Mouse (Mus musculus) hindbrain, postnatal 0 days (tissue): Measurements from ENCODE around the gene Polr1d. TPM values are rescaled to one million over a fixed set of nuclear protein-coding genes. Genes with fewer than 3 reads are reported as not detected.

Experiments
- ATAC-seq: fragments of 200-750 bp; cut with Nextera tagmentation; 2 replicates; pipeline ENCODE4 v1.8.0; 2017; ENCODE audit warnings: mild to moderate bottlenecking, moderate TSS enrichment, moderate library complexity
- DNase-seq: peaks from one replicate; pipeline ENCODE4 v3.0.0-alpha.2; 2015; ENCODE audit warnings: low spot score
- H3K27ac ChIP-seq: fragments of 300-500 bp; sonication (generic); 2 replicates; pipeline ENCODE4 v1.5.1; 2014; ENCODE audit warnings: mild to moderate bottlenecking
- H3K27me3 ChIP-seq: fragments of 300-500 bp; sonication (generic); 2 replicates; pipeline ENCODE4 v1.6.1; 2014; ENCODE audit warnings: low read length, mixed read lengths; ENCODE audit not compliant: insufficient read depth
- H3K36me3 ChIP-seq: fragments of 300-500 bp; sonication (generic); 2 replicates; pipeline ENCODE4 v1.6.1; 2014; ENCODE audit warnings: low read length, mixed read lengths; ENCODE audit not compliant: insufficient read depth
- H3K4me1 ChIP-seq: fragments of 300-500 bp; sonication (generic); 2 replicates; pipeline ENCODE4 v1.6.1; 2014; ENCODE audit warnings: antibody characterized with exemption, low read length, mixed read lengths; ENCODE audit not compliant: insufficient read depth
- H3K4me2 ChIP-seq: fragments of 300-500 bp; sonication (generic); 2 replicates; pipeline ENCODE4 v1.6.1; 2014; ENCODE audit warnings: low read depth, mild to moderate bottlenecking, low read length, moderate library complexity, mixed read lengths
- H3K4me3 ChIP-seq: fragments of 300-500 bp; sonication (generic); 2 replicates; pipeline ENCODE4 v1.5.1; 2014; ENCODE audit warnings: low read length
- H3K9ac ChIP-seq: fragments of 300-500 bp; sonication (generic); replicated peaks from 2 replicates; pipeline ENCODE4 v1.6.1; 2014; ENCODE audit warnings: mild to moderate bottlenecking, low read length, moderate library complexity, mixed read lengths
- H3K9me3 ChIP-seq: fragments of 300-500 bp; sonication (generic); 2 replicates; pipeline ENCODE4 v1.6.1; 2016; ENCODE audit warnings: low read length, mixed read lengths
- CTCF ChIP-seq: IDR thresholded peaks from 2 replicates; pipeline ENCODE4 v1.5.1; 2016; ENCODE audit warnings: antibody characterized with exemption, control low read depth, low read depth
- WGBS: fragments of 180-500 bp; shearing (Covaris S2); extraction: QIAGEN DNeasy Blood & Tissue Kit; methylation state at CpG from one replicate; pipeline ENCODE4 v1.1.7; 2014; 5-methylcytosine and 5-hydroxymethylcytosine counted together
- polyA plus RNA-seq: library from polyadenylated mRNA; unstranded; fragments of >200 nt; fragmentation: Nextera tagmentation; extraction: Ambion mirVana; gene quantifications from 2 replicates; pipeline ENCODE4 v1.2.1, GENCODE M21; 2015
- total RNA-seq: library from RNA; depleted of rRNA; stranded (reverse); fragments of >200 nt; gene quantifications from 2 replicates; pipeline ENCODE4 v1.2.3, GENCODE M21; 2014

Polr1d gene
- total and polyA plus RNA-seq, 2 experiments from 2014 or later: 53.7 to 103 TPM

DNA sequence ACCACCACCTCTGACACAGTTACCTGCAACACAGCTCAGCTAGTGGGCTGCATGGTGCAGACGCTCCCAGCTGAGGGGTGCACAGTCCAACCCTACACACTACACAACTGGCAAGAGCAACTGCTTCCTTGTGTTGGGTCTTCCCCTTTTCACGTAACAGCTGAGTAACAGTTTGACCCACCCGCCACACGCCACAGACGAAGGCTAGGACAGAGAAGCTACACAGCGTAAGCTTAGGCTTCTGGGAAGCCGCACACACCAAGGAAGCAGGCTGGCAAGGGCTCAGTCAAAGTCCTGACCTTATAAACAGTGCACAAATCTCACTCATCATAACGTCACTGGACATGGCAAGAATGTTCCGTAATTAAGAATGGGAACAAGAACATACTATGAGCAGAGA, 17.5 kb upstream of the Polr1d start:
- Histone ChIP-seq H3K4me2 (no peak overlapping the region), H3K27ac (no peak overlapping the region), H3K36me3 (no peaks in the 10 kb centered on the region), H3K4me1 (no peaks in the 10 kb centered on the region), H3K27me3 (no peaks in the 10 kb centered on the region), H3K9ac (no peak overlapping the region), H3K4me3 (no peak overlapping the region), H3K9me3 (no peaks in the 10 kb centered on the region)
- ATAC-seq: no peak
- 80% methylated on average over 9 of the region's 9 CpGs for WGBS
- no peak for TF ChIP-seq CTCF
- DNase-seq: no peak

DNA sequence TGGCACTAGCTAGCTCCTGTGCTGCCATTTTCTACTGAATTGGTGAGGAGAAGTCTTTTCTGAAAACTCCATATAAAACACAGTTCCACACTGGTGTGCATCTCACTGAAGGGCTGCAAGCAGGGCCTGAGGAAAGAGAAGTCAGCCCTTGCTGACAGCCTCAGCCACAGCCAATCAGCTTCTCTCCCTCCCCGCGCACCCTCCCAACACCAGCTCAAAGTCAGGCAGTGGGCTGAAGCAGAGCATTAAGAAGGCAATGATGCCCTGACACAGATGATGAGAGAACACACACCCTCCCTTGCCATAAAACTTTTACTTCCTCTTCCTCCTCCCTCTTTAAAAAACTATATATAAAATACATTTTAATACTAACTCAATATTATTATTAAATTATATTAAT, 16.8 kb upstream of the Polr1d start:
- Histone ChIP-seq H3K4me1 (no peaks in the 10 kb centered on the region), H3K9me3 (no peaks in the 10 kb centered on the region), H3K36me3 (no peaks in the 10 kb centered on the region), H3K4me2 (no peak overlapping the region), H3K9ac (no peak overlapping the region), H3K27me3 (no peaks in the 10 kb centered on the region), H3K27ac (no peak overlapping the region), H3K4me3 (no peak overlapping the region)
- no peak for DNase-seq
- no peak for ATAC-seq
- no peak for TF ChIP-seq CTCF
- WGBS: 79% methylated on average over 2 of the region's 2 CpGs

DNA sequence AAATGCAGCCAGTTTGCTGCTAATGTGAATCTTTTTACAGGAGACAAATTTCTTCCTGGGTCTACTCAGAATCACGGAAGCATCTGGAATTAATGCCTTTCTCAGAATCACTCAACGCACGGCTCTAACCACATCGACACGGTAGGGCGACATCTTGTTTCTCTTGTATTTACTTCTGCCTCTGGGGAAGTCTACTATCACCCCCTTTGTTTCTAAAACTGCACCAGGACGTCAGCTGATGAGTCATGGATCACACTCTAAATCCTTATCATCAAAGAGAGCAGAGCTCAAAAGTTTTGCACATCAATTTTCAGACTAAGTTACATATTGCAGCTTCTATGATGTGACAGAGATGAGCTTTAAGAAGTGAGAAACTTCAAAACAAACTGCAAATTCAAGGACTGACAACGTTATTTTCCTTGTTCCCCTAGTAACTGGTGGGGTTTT, 13.6 kb upstream of the Polr1d start:
- no peaks in the 10 kb centered on the region for H3K36me3 ChIP-seq
- no peak for TF ChIP-seq CTCF
- no peak for DNase-seq
- H3K4me2 ChIP-seq: no peak overlapping the region
- no peak overlapping the region for H3K9ac ChIP-seq
- H3K4me3 ChIP-seq: no peak overlapping the region
- no peaks in the 10 kb centered on the region for H3K27me3 ChIP-seq
- ATAC-seq: no peak
- no peaks in the 10 kb centered on the region for H3K4me1 ChIP-seq
- no peaks in the 10 kb centered on the region for H3K9me3 ChIP-seq
- WGBS: 77% methylated on average over 8 of the region's 8 CpGs
- H3K27ac ChIP-seq: no peak overlapping the region

DNA sequence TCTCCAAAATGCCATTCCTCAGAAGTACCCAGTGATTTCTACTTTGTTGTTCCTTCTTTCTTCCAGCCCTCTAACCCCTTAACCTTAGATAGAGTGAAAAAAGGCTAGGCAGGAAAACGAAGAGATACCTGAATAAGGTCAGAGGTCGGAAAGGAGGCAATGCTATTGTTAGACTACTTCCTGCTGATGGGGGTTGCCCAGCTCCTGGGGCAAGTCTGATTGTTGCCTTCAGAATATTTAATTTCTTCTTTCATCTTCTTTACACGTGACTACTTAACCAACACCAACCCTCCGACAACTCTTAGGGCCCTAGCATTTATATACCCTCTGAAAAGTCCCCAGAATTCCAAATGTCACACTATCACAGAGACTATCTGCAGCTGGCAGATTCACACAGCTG, 10.7 kb upstream of the Polr1d start:
- no peak overlapping the region for H3K4me2 ChIP-seq
- 49% methylated on average over 4 of the region's 4 CpGs for WGBS
- no peak overlapping the region for H3K27ac ChIP-seq
- TF ChIP-seq CTCF: no peak
- H3K9ac ChIP-seq: no peak overlapping the region
- no peak overlapping the region for H3K4me3 ChIP-seq
- H3K36me3 ChIP-seq: no peaks in the 10 kb centered on the region
- H3K27me3 ChIP-seq: no peaks in the 10 kb centered on the region
- ATAC-seq: no peak
- DNase-seq: no peak
- H3K4me1 ChIP-seq: no peaks in the 10 kb centered on the region
- H3K9me3 ChIP-seq: no peaks in the 10 kb centered on the region

DNA sequence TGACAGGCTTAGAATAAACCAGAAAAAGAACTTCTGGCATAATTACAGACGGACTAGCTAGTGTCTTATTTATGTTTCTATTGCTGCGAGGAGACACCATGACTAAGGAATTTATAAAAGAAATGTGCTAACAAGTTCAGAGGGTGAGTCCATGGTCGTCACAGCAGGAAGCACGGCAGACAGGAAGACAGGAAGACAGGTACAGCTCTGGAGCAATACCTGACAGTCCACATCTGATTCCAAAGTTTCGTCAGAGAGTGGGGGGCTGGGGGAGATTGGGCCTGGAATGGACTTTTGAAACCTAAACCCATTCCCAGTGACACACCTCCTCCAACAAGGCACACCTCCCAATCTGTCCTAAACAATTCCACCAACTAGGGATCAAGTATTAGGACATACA, 9.9 kb upstream of the Polr1d start:
- H3K27ac ChIP-seq: no peak overlapping the region
- H3K4me3 ChIP-seq: no peak overlapping the region
- H3K27me3 ChIP-seq: no peaks in the 10 kb centered on the region
- H3K4me1 ChIP-seq: no peaks in the 10 kb centered on the region
- TF ChIP-seq CTCF: no peak
- WGBS: 74% methylated on average over 5 of the region's 5 CpGs
- H3K9ac ChIP-seq: no peak overlapping the region
- DNase-seq (no peak), ATAC-seq (no peak)
- H3K4me2 ChIP-seq: no peak overlapping the region
- no peaks in the 10 kb centered on the region for H3K9me3 ChIP-seq
- no peaks in the 10 kb centered on the region for H3K36me3 ChIP-seq

DNA sequence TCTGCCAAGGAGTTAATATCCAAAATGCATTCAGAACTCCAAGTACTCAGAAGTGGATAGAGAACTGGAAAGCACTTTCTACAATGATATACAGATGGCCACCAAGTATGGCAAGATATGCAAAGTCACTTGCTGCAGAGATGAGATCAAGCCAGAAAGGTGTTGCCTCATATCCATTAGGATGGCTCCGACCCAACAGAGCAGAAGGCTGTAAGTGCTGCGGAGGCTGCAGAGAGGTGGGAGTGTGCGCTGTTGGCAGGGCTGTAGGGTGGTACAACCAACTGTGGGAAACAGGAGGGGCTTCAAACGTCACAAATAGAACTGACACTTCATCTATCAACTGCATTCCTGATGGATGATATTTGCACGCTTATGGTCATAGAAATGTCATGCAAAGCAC, 8.0 kb upstream of the Polr1d start:
- DNase-seq: no peak
- H3K9ac ChIP-seq: no peak overlapping the region
- H3K36me3 ChIP-seq: no peaks in the 10 kb centered on the region
- no peak for ATAC-seq
- no peaks in the 10 kb centered on the region for H3K27me3 ChIP-seq
- WGBS: 65% methylated on average over 5 of the region's 5 CpGs
- no peak overlapping the region for H3K4me2 ChIP-seq
- H3K9me3 ChIP-seq: no peaks in the 10 kb centered on the region
- no peak for TF ChIP-seq CTCF
- no peaks in the 10 kb centered on the region for H3K4me1 ChIP-seq
- no peak overlapping the region for H3K4me3 ChIP-seq
- H3K27ac ChIP-seq: no peak overlapping the region

DNA sequence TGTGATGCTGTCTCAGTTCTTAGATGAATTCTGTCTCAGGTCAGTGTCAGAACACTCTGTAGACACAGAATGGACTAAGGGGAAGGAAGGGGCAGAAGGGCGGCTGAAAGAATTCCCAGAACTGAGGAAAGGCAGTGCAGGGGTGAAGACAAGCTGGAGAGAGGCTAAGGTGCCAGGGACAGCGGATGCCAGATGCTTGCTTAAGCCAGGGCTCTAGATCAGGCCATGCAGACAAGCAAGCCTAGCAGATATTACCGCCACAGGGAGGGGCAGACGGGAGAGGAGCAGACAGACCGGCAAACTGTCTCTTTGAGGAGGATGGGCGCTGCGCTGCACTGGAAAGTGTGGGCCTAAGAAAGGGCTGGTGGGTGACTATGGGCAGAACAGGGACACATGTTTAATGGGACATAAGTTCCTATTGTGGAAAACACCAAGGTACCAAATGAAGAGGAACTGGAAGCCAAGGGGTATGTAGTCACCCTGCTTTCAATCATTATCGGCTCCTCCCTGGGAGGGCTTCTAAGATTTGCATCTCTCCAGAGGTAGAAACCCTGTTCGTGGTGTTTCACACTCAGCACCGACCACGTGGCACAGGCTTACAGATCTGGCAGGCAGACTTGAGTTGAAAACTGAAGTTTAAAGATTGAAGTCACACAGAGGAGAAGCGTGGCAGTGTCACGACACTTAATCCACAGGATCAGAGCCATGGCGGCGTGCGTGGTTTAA, 5.9 kb upstream of the Polr1d start:
- H3K27ac ChIP-seq: no peak overlapping the region
- H3K4me2 ChIP-seq: no peak overlapping the region
- no peak overlapping the region for H3K9ac ChIP-seq
- no peaks in the 10 kb centered on the region for H3K36me3 ChIP-seq
- TF ChIP-seq CTCF: no peak
- DNase-seq (no peak), ATAC-seq (no peak)
- H3K4me1 ChIP-seq: 0 out of 2 replicates have a peak, but pooled peaks cover 5% of the 10 kb centered on the region
- H3K27me3 ChIP-seq: no peaks in the 10 kb centered on the region
- H3K4me3 ChIP-seq: no peak overlapping the region
- no peaks in the 10 kb centered on the region for H3K9me3 ChIP-seq
- 80% methylated on average over 16 of the region's 16 CpGs for WGBS
